Mouse (Mus musculus): Measurements from ENCODE around the gene 1810037I17Rik. TPM values are rescaled to one million over a fixed set of nuclear protein-coding genes. Genes with fewer than 3 reads are reported as not detected.
"Not testable (repeated sequence)": the region's sequence is repeated elsewhere in the genome, so short reads cannot be mapped to it uniquely, and the experiment has no call there.

1810037I17Rik gene
- total RNA-seq, 2 experiments from 2014 or later: 51.5 to 57.3 TPM

GRCm38 (mm10) chr3:122929723-122930122 is 5.7 kb downstream of the 1810037I17Rik start:
- no peak for DNase-seq (ENCODE audit: extremely low spot score in 1 of 2, low spot score in 1 of 2)

- no peak for DNase-seq (ENCODE audit: extremely low spot score in 1 of 2, low spot score in 1 of 2)
Observed at GRCm38 (mm10) chr3:122932466-122932865, 8.5 kb downstream of the 1810037I17Rik start.

GRCm38 (mm10) chr3:122937176-122937575 is 13.2 kb downstream of the 1810037I17Rik start:
- not testable (repeated sequence) for DNase-seq (ENCODE audit: extremely low spot score in 1 of 2, low spot score in 1 of 2)

DNA sequence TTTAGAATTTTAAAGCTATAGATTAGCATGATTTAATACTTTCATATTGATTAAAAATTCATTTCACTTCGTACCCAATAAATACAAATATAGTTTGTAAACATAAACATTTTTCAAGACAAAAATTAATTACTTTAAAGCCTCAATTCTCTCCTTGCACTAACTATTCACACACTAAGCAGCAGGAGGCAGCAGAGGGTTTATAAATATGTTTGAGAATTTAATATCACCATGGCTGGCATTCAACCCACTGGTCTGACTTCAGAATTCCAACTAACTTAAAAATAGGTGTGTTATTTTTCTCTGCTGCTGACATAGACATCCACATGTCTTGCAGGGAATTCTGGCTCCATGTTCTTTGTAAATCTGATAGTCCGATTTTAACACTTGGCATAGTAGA is 15.2 kb downstream of the 1810037I17Rik start:
- peak in 1 of 2 experiments; percentile 57 for DNase-seq (ENCODE audit: extremely low spot score in 1 of 2, low spot score in 1 of 2)

- DNase-seq (ENCODE audit: extremely low spot score in 1 of 2, low spot score in 1 of 2): no peak
Observed at GRCm38 (mm10) chr3:122943387-122943890, 19.4 kb downstream of the 1810037I17Rik start.

- DNase-seq (ENCODE audit: extremely low spot score in 1 of 2, low spot score in 1 of 2): no peak
Observed at GRCm38 (mm10) chr3:122950129-122950528, 26.1 kb downstream of the 1810037I17Rik start.

GRCm38 (mm10) chr3:122964301-122964700 is 40.3 kb downstream of the 1810037I17Rik start:
- DNase-seq (ENCODE audit: extremely low spot score in 1 of 2, low spot score in 1 of 2): no peak

DNA sequence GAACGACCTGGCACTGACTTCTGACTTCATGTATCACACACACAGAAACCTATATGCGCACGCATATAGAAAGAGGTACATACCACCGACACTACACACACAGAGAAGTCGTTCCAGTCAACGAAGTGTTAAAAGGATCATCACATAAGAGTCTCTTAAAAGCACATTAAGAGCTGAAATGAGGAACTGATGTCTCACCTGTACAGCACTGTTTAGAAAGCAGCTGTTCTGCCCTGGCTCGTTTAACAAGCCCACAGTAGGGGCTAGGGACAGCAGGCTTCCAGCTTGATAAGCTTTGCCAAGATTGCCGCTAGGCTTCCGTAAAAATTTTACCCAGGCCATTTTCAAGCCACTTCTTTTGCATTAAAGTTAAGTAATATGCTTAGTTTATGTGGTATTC is 44.4 kb downstream of the 1810037I17Rik start:
- no peak for DNase-seq (ENCODE audit: extremely low spot score in 1 of 2, low spot score in 1 of 2)

- DNase-seq (ENCODE audit: extremely low spot score in 1 of 2, low spot score in 1 of 2): no peak
Observed at GRCm38 (mm10) chr3:122972126-122972822, 48.3 kb downstream of the 1810037I17Rik start.

DNA sequence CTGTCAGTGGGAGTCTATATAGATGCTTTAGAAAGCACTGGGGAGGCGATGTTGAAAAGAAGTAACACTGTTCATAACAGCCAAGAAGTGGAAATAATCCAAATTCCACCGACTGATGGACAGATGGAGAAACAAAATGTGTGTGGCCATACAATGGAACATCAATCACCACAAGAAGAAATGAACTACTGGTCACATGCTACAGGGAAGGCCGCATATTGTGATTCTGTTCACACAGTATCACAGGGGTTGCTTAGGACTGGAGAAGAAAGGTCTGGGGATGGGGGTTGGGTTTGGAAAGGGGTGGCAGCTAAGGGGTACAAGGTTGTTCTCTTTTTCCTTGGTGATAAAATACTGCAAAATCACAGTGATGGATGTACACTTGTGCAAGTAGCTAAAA is 50.8 kb downstream of the 1810037I17Rik start:
- DNase-seq (ENCODE audit: extremely low spot score in 1 of 2, low spot score in 1 of 2): no peak

DNA sequence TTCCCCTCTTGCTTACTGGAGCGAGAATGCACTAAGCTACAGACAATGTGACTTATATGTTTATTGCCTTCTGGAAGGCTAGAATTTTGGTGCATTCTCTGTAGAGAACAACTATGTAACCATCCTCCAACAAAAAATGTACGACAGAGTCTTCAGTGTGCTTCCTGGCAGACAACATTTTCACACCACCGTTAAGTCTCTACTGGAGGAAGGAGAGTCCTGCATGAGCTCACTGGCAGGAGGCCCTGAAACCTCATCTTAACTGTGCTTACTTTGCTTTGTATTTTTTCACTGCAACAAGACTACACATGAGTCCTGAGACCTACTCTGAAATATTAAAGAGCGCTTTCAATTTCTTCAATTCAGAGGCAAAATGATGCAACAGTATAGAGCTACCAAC is 51.4 kb downstream of the 1810037I17Rik start:
- no peak for DNase-seq (ENCODE audit: extremely low spot score in 1 of 2, low spot score in 1 of 2)

Other genes with a start within 250 kb of the 1810037I17Rik start
- 1 to 10 TPM; 7.8 to 9.7 TPM for gene Pde5a, start 195.3 kb upstream of the 1810037I17Rik start, total RNA-seq (2021)
- gene Fabp2, start 29.1 kb upstream of the 1810037I17Rik start, total RNA-seq (2021): not detected
- gene Gm10959, start 4.8 kb upstream of the 1810037I17Rik start, total RNA-seq (2021): not detected
- gene Usp53, start 60.3 kb downstream of the 1810037I17Rik start, total RNA-seq (2021): 10 to 100 TPM; 22.4 to 25.4 TPM
- gene Myoz2, start 110.8 kb downstream of the 1810037I17Rik start, total RNA-seq (2021): under 1 TPM in 1 of 2 experiments, not detected in 1; 0.30 TPM